ENCODE assay signal across 8 mouse cellular contexts in genomic region chr9:59291688-59292492, GRCm38 (mm10). TPM values are rescaled to one million over a fixed set of nuclear protein-coding genes. Genes with fewer than 3 reads are reported as not detected.
DNase-seq lines count a peak whose midpoint lies in the region; ATAC-seq and TF ChIP-seq lines count a peak whose summit lies in the region.

No protein-coding gene starts in this region.

- peak overlapping the region; percentile 78 for H3K9ac ChIP-seq in heart, embryonic 15.5 days
- peak overlapping the region; percentile 89 for H3K9ac ChIP-seq in ES-Bruce4 (ENCODE audit: low read depth, poor library complexity, severe bottlenecking)
- H3K9ac ChIP-seq in forebrain, embryonic 13.5 days, result peak overlapping the region; percentile 83
- peak overlapping the region; percentile 83 for H3K9ac ChIP-seq in liver, embryonic 16.5 days (ENCODE audit: low read depth, low read length)

- TF ChIP-seq EP300 in ES-Bruce4 (IDR thresholded peaks at IDR 0.05; ENCODE audit: insufficient read depth, low read depth, low read length), result no peak

- ATAC-seq in heart, embryonic 15.5 days (replicated peaks; ENCODE audit: insufficient number of reproducible peaks, insufficient read depth, low FRiP score, low read depth), result peak; percentile 71
- ATAC-seq in forebrain, embryonic 13.5 days, result peak; percentile 82
- peak; percentile 58 for ATAC-seq in liver, embryonic 16.5 days (ENCODE audit: low read depth)

- H3K4me3 ChIP-seq in heart, embryonic 15.5 days, result peak overlapping the region; percentile 80
- H3K4me3 ChIP-seq in ES-Bruce4 (ENCODE audit: low read depth, low read length), result peak overlapping the region; percentile 84
- H3K4me3 ChIP-seq in forebrain, embryonic 13.5 days, result peak overlapping the region; percentile 84
- peak overlapping the region; percentile 83 for H3K4me3 ChIP-seq in liver, embryonic 16.5 days (ENCODE audit: low read depth, low read length)

- no peak for TF ChIP-seq CTCF in ES-Bruce4 (IDR thresholded peaks at IDR 0.05; ENCODE audit: low read depth, low read length)

- H3K9me3 ChIP-seq in heart, embryonic 15.5 days (replicated peaks), result no peaks in the 10 kb centered on the region
- no peaks in the 10 kb centered on the region for H3K9me3 ChIP-seq in ES-Bruce4 (replicated peaks; ENCODE audit: control insufficient read depth, insufficient read depth, low read length, poor library complexity, severe bottlenecking)
- H3K9me3 ChIP-seq in forebrain, embryonic 13.5 days (replicated peaks), result no peaks in the 10 kb centered on the region
- H3K9me3 ChIP-seq in liver, embryonic 16.5 days (replicated peaks; ENCODE audit: control insufficient read depth, low read length), result no peaks in the 10 kb centered on the region

- peaks cover 20% of the 10 kb centered on the region for H3K4me1 ChIP-seq in heart, embryonic 15.5 days (replicated peaks)
- no peaks in the 10 kb centered on the region for H3K4me1 ChIP-seq in ES-Bruce4 (ENCODE audit: control insufficient read depth, insufficient read depth, low read length)
- H3K4me1 ChIP-seq in forebrain, embryonic 13.5 days, result peaks cover 28% of the 10 kb centered on the region
- H3K4me1 ChIP-seq in liver, embryonic 16.5 days (ENCODE audit: control insufficient read depth, low read depth, low read length), result peaks cover 34% of the 10 kb centered on the region

- H3K36me3 ChIP-seq in heart, embryonic 15.5 days, result no peaks in the 10 kb centered on the region
- H3K36me3 ChIP-seq in ES-Bruce4 (ENCODE audit: control insufficient read depth, insufficient read depth, low read length, poor library complexity, severe bottlenecking), result peaks cover 13% of the 10 kb centered on the region
- no peaks in the 10 kb centered on the region for H3K36me3 ChIP-seq in forebrain, embryonic 13.5 days (ENCODE audit: poor library complexity, severe bottlenecking)
- no peaks in the 10 kb centered on the region for H3K36me3 ChIP-seq in liver, embryonic 16.5 days (ENCODE audit: control insufficient read depth, insufficient read depth)

- peak overlapping the region; percentile 93 for H3K27ac ChIP-seq in heart, embryonic 15.5 days
- no peak overlapping the region for H3K27ac ChIP-seq in ES-Bruce4 (ENCODE audit: insufficient read depth, low read length)
- H3K27ac ChIP-seq in forebrain, embryonic 13.5 days, result peak overlapping the region; percentile 94
- H3K27ac ChIP-seq in liver, embryonic 16.5 days (ENCODE audit: low read length), result peak overlapping the region; percentile 86

- no peak for DNase-seq in heart, adult 8-10 months (ENCODE audit: low spot score)
- no peak for DNase-seq in right cerebral cortex, postnatal 14 days
- no peak for DNase-seq in cerebellum, postnatal 36 days
- no peak for DNase-seq in urinary bladder, adult 18-20 months (ENCODE audit: low spot score in 2 of 2)

- no peak for TF ChIP-seq POLR2A in ES-Bruce4 (IDR thresholded peaks at IDR 0.05; ENCODE audit: insufficient read depth, low read length)

- WGBS in heart, embryonic 15.5 days, result under 1% methylated on average over 49 of the region's 50 CpGs
- WGBS in forebrain, embryonic 13.5 days, result 1% methylated on average over 50 of the region's 50 CpGs
- under 1% methylated on average over 47 of the region's 50 CpGs for WGBS in liver, embryonic 16.5 days (ENCODE audit: insufficient replicate concordance)

- H3K27me3 ChIP-seq in heart, embryonic 15.5 days, result no peaks in the 10 kb centered on the region
- no peaks in the 10 kb centered on the region; the same call in 1 of the 2 replicates for H3K27me3 ChIP-seq in ES-Bruce4 (ENCODE audit: control insufficient read depth, insufficient read depth, low read length, poor library complexity, severe bottlenecking)
- no peaks in the 10 kb centered on the region for H3K27me3 ChIP-seq in forebrain, embryonic 13.5 days
- no peaks in the 10 kb centered on the region for H3K27me3 ChIP-seq in liver, embryonic 16.5 days (ENCODE audit: control insufficient read depth, insufficient read depth, low read depth, low read length)

- peak overlapping the region; percentile 76 for H3K4me2 ChIP-seq in heart, embryonic 15.5 days
- peak overlapping the region; percentile 75 for H3K4me2 ChIP-seq in forebrain, embryonic 13.5 days
- peak overlapping the region; percentile 95 for H3K4me2 ChIP-seq in liver, embryonic 16.5 days (ENCODE audit: low read depth, low read length)

RNA-seq across cellular contexts. Expression of gene Adpgk, which starts 0.5 kb away (rescaled TPM):
- 17.8 and 24.3 TPM in 2 replicates for polyA plus RNA-seq in heart, embryonic 15.5 days (2015; fragmentation: Nextera tagmentation; extraction: Ambion mirVana)
- 1 to 10 TPM; 6.8 to 7.8 (median 7.5) TPM for total RNA-seq in heart, adult 8-10 months (2022)
- polyA plus RNA-seq in ES-Bruce4 (2011; ENCODE audit: insufficient read depth, insufficient read length, low read depth, missing spikeins), result 42.9 and 44.0 TPM in 2 replicates
- polyA plus RNA-seq in forebrain, embryonic 13.5 days (2015; fragmentation: Nextera tagmentation; extraction: Ambion mirVana), result 20.8 and 20.9 TPM in 2 replicates
- polyA plus RNA-seq in liver, embryonic 16.5 days (2015; fragmentation: Nextera tagmentation; extraction: Ambion mirVana), result 24.2 and 32.2 TPM in 2 replicates
